Mouse (Mus musculus): ENCODE measurements around the gene Aldh3b3. TPM values are rescaled to one million over a fixed set of nuclear protein-coding genes. Genes with fewer than 3 reads are reported as not detected.

Gene Aldh3b3
- polyA plus RNA-seq, 1 experiment from 2014 or later, result not detected

- Histone ChIP-seq H3K27me3 (ENCODE audit: control insufficient read depth, insufficient read depth, low read length) (no peaks in the 10 kb centered on the region), H3K36me3 (ENCODE audit: control insufficient read depth, insufficient read depth, low read length) (no peaks in the 10 kb centered on the region), H3K4me1 (ENCODE audit: control insufficient read depth, insufficient read depth, low read length) (0 out of 2 replicates have a peak, but pooled peaks cover 4% of the 10 kb centered on the region), H3K27ac (replicated peaks; ENCODE audit: low read depth, low read length) (no peak overlapping the region), H3K4me2 (ENCODE audit: low read depth, severe bottlenecking) (no peak overlapping the region), H3K9me3 (ENCODE audit: control insufficient read depth, low read length) (no peaks in the 10 kb centered on the region), H3K4me3 (ENCODE audit: low read depth, low read length) (no peak overlapping the region), H3K9ac (ENCODE audit: low read length) (no peak overlapping the region)
- DNase-seq (ENCODE audit: low spot score) (no peak), ATAC-seq (ENCODE audit: insufficient number of reproducible peaks, low FRiP score, low TSS enrichment, low read depth) (no peak)
- WGBS, result 78% methylated on average over 21 of the region's 21 CpGs
Observed at GRCm38 (mm10) chr19:3930262-3931057, 28.0 kb upstream of the Aldh3b3 start.

GRCm38 (mm10) chr19:3931716-3932115 lies 26.7 kb upstream of the Aldh3b3 start:
- Histone ChIP-seq H3K9me3 (ENCODE audit: control insufficient read depth, low read length) (no peaks in the 10 kb centered on the region), H3K27ac (replicated peaks; ENCODE audit: low read depth, low read length) (no peak overlapping the region), H3K4me2 (ENCODE audit: low read depth, severe bottlenecking) (no peak overlapping the region), H3K4me1 (ENCODE audit: control insufficient read depth, insufficient read depth, low read length) (0 out of 2 replicates have a peak, but pooled peaks cover 7% of the 10 kb centered on the region), H3K36me3 (ENCODE audit: control insufficient read depth, insufficient read depth, low read length) (no peaks in the 10 kb centered on the region), H3K9ac (ENCODE audit: low read length) (no peak overlapping the region), H3K27me3 (ENCODE audit: control insufficient read depth, insufficient read depth, low read length) (no peaks in the 10 kb centered on the region), H3K4me3 (ENCODE audit: low read depth, low read length) (no peak overlapping the region)
- WGBS, result 91% methylated on average over 9 of the region's 9 CpGs
- no peak for DNase-seq (ENCODE audit: low spot score)
- no peak for ATAC-seq (ENCODE audit: insufficient number of reproducible peaks, low FRiP score, low TSS enrichment, low read depth)

- peak; percentile 74 for DNase-seq (ENCODE audit: low spot score)
- Histone ChIP-seq H3K27ac (replicated peaks; ENCODE audit: low read depth, low read length) (no peak within 1 kb of the TSS), H3K27me3 (ENCODE audit: control insufficient read depth, insufficient read depth, low read length) (no peaks in the 10 kb centered on the region), H3K9ac (ENCODE audit: low read length) (peak within 1 kb of the TSS; percentile 55), H3K9me3 (ENCODE audit: control insufficient read depth, low read length) (no peaks in the 10 kb centered on the region), H3K36me3 (ENCODE audit: control insufficient read depth, insufficient read depth, low read length) (no peaks in the 10 kb centered on the region), H3K4me1 (ENCODE audit: control insufficient read depth, insufficient read depth, low read length) (0 out of 2 replicates have a peak, but pooled peaks cover 7% of the 10 kb centered on the region), H3K4me2 (ENCODE audit: low read depth, severe bottlenecking) (peak within 1 kb of the TSS; percentile 80), H3K4me3 (ENCODE audit: low read depth, low read length) (peak within 1 kb of the TSS; percentile 45)
- 5% methylated on average over 41 of the region's 42 CpGs for WGBS
- ATAC-seq (ENCODE audit: insufficient number of reproducible peaks, low FRiP score, low TSS enrichment, low read depth), result peak; percentile 84
Observed at GRCm38 (mm10) chr19:3935032-3935895, 23.2 kb upstream of the Aldh3b3 start, which contains the start of gene Unc93b1. TSS of gene Unc93b1 (plus strand) at chr19:3935186.

GRCm38 (mm10) chr19:3935896-3936850 lies 22.3 kb upstream of the Aldh3b3 start:
- Histone ChIP-seq H3K36me3 (ENCODE audit: control insufficient read depth, insufficient read depth, low read length) (no peaks in the 10 kb centered on the region), H3K9ac (ENCODE audit: low read length) (peak overlapping the region; percentile 55), H3K4me2 (ENCODE audit: low read depth, severe bottlenecking) (peak overlapping the region; percentile 80), H3K27me3 (ENCODE audit: control insufficient read depth, insufficient read depth, low read length) (no peaks in the 10 kb centered on the region), H3K27ac (replicated peaks; ENCODE audit: low read depth, low read length) (no peak overlapping the region), H3K4me1 (ENCODE audit: control insufficient read depth, insufficient read depth, low read length) (0 out of 2 replicates have a peak, but pooled peaks cover 7% of the 10 kb centered on the region), H3K9me3 (ENCODE audit: control insufficient read depth, low read length) (no peaks in the 10 kb centered on the region), H3K4me3 (ENCODE audit: low read depth, low read length) (peak overlapping the region; percentile 45)
- ATAC-seq (ENCODE audit: insufficient number of reproducible peaks, low FRiP score, low TSS enrichment, low read depth) (no peak), DNase-seq (ENCODE audit: low spot score) (peak; percentile 65)
- WGBS, result 8% methylated on average over 22 of the region's 22 CpGs

GRCm38 (mm10) chr19:3942315-3942714 lies 16.1 kb upstream of the Aldh3b3 start:
- ATAC-seq (ENCODE audit: insufficient number of reproducible peaks, low FRiP score, low TSS enrichment, low read depth), result no peak
- Histone ChIP-seq H3K4me1 (ENCODE audit: control insufficient read depth, insufficient read depth, low read length) (no peaks in the 10 kb centered on the region), H3K9me3 (ENCODE audit: control insufficient read depth, low read length) (no peaks in the 10 kb centered on the region), H3K27me3 (ENCODE audit: control insufficient read depth, insufficient read depth, low read length) (no peaks in the 10 kb centered on the region), H3K4me2 (ENCODE audit: low read depth, severe bottlenecking) (no peak overlapping the region), H3K36me3 (ENCODE audit: control insufficient read depth, insufficient read depth, low read length) (no peaks in the 10 kb centered on the region), H3K27ac (replicated peaks; ENCODE audit: low read depth, low read length) (no peak overlapping the region), H3K9ac (ENCODE audit: low read length) (no peak overlapping the region), H3K4me3 (ENCODE audit: low read depth, low read length) (no peak overlapping the region)
- DNase-seq (ENCODE audit: low spot score), result no peak
- WGBS, result 84% methylated on average over 7 of the region's 7 CpGs

GRCm38 (mm10) chr19:3942986-3943735 lies 15.3 kb upstream of the Aldh3b3 start:
- Histone ChIP-seq H3K4me3 (ENCODE audit: low read depth, low read length) (no peak overlapping the region), H3K9ac (ENCODE audit: low read length) (no peak overlapping the region)
- 21% methylated on average over 27 of the region's 27 CpGs for WGBS

GRCm38 (mm10) chr19:3945872-3946564 lies 12.4 kb upstream of the Aldh3b3 start:
- Histone ChIP-seq H3K9ac (ENCODE audit: low read length) (no peak overlapping the region), H3K27ac (replicated peaks; ENCODE audit: low read depth, low read length) (no peak overlapping the region), H3K36me3 (ENCODE audit: control insufficient read depth, insufficient read depth, low read length) (no peaks in the 10 kb centered on the region; the same call in 1 of the 2 replicates), H3K4me1 (ENCODE audit: control insufficient read depth, insufficient read depth, low read length) (no peaks in the 10 kb centered on the region), H3K27me3 (ENCODE audit: control insufficient read depth, insufficient read depth, low read length) (no peaks in the 10 kb centered on the region), H3K4me3 (ENCODE audit: low read depth, low read length) (no peak overlapping the region), H3K9me3 (ENCODE audit: control insufficient read depth, low read length) (no peaks in the 10 kb centered on the region), H3K4me2 (ENCODE audit: low read depth, severe bottlenecking) (no peak overlapping the region)
- ATAC-seq (ENCODE audit: insufficient number of reproducible peaks, low FRiP score, low TSS enrichment, low read depth), result no peak
- WGBS, result 33% methylated on average over 10 of the region's 10 CpGs
- DNase-seq (ENCODE audit: low spot score), result peak; percentile 34

More at GRCm38 (mm10) chr19:3942986-3943735, 15.3 kb upstream of the Aldh3b3 start:
- H3K4me1 ChIP-seq (ENCODE audit: control insufficient read depth, insufficient read depth, low read length), result no peaks in the 10 kb centered on the region
- no peaks in the 10 kb centered on the region for H3K36me3 ChIP-seq (ENCODE audit: control insufficient read depth, insufficient read depth, low read length)
- no peaks in the 10 kb centered on the region for H3K27me3 ChIP-seq (ENCODE audit: control insufficient read depth, insufficient read depth, low read length)
- DNase-seq (ENCODE audit: low spot score) (no peak), ATAC-seq (ENCODE audit: insufficient number of reproducible peaks, low FRiP score, low TSS enrichment, low read depth) (no peak)
- 0 out of 2 replicates have a peak overlapping the region, but pooled peaks have one; percentile 10 for H3K4me2 ChIP-seq (ENCODE audit: low read depth, severe bottlenecking)
- no peak overlapping the region for H3K27ac ChIP-seq (replicated peaks; ENCODE audit: low read depth, low read length)
- no peaks in the 10 kb centered on the region for H3K9me3 ChIP-seq (ENCODE audit: control insufficient read depth, low read length)
